ENCODE assay signal across 8 mouse cellular contexts in genomic region chr2:78048030-78048705, GRCm38 (mm10).
DNase-seq lines count a peak whose midpoint lies in the region; ATAC-seq and TF ChIP-seq lines count a peak whose summit lies in the region.

No protein-coding gene starts in this region.

- H3K4me3 ChIP-seq in neural tube, embryonic 11.5 days (ENCODE audit: low read depth, low read length), result no peak overlapping the region
- no peak overlapping the region for H3K4me3 ChIP-seq in liver, embryonic 14.5 days (ENCODE audit: insufficient read depth in 1 of 2, low read depth in 2 of 2, low read length in 2 of 2)
- peak overlapping the region; percentile 31; the same call in 1 of the 2 replicates for H3K4me3 ChIP-seq in stomach, postnatal 0 days (ENCODE audit: low read depth, low read length)

- 48% methylated on average over 11 of the region's 11 CpGs for WGBS in neural tube, embryonic 11.5 days
- WGBS in liver, embryonic 14.5 days (ENCODE audit: insufficient replicate concordance), result 39% methylated on average over 11 of the region's 11 CpGs
- WGBS in stomach, postnatal 0 days, result 37% methylated on average over 11 of the region's 11 CpGs

- no peaks in the 10 kb centered on the region for H3K9me3 ChIP-seq in neural tube, embryonic 11.5 days (ENCODE audit: control insufficient read depth, low read length)
- H3K9me3 ChIP-seq in liver, embryonic 14.5 days (ENCODE audit: control insufficient read depth, low read length), result no peaks in the 10 kb centered on the region
- no peaks in the 10 kb centered on the region for H3K9me3 ChIP-seq in stomach, postnatal 0 days (ENCODE audit: control insufficient read depth, low read length)

- TF ChIP-seq EP300 in liver, embryonic 14.5 days (IDR thresholded peaks at IDR 0.05; ENCODE audit: low read depth), result no peak
- no peak for TF ChIP-seq EP300 in stomach, postnatal 0 days (optimal IDR thresholded peaks at IDR 0.05)

- H3K4me2 ChIP-seq in neural tube, embryonic 11.5 days (ENCODE audit: low read depth), result no peak overlapping the region; the same call in 1 of the 2 replicates
- H3K4me2 ChIP-seq in liver, embryonic 14.5 days (ENCODE audit: low read depth), result no peak overlapping the region; the same call in 1 of the 2 replicates
- peak overlapping the region; percentile 58 for H3K4me2 ChIP-seq in stomach, postnatal 0 days (replicated peaks; ENCODE audit: low read depth)

- H3K27ac ChIP-seq in neural tube, embryonic 11.5 days (ENCODE audit: low read depth, low read length), result no peak overlapping the region
- H3K27ac ChIP-seq in liver, embryonic 14.5 days, result no peak overlapping the region
- no peak overlapping the region for H3K27ac ChIP-seq in stomach, postnatal 0 days (replicated peaks)

- no peaks in the 10 kb centered on the region for H3K36me3 ChIP-seq in neural tube, embryonic 11.5 days (ENCODE audit: control insufficient read depth, insufficient read depth, low read length)
- no peaks in the 10 kb centered on the region for H3K36me3 ChIP-seq in liver, embryonic 14.5 days (replicated peaks; ENCODE audit: control insufficient read depth, insufficient read depth, low read depth)
- H3K36me3 ChIP-seq in stomach, postnatal 0 days (ENCODE audit: control insufficient read depth, insufficient read depth, low read length), result no peaks in the 10 kb centered on the region

- ATAC-seq in neural tube, embryonic 11.5 days (ENCODE audit: insufficient read depth, low FRiP score, low TSS enrichment), result peak; percentile 24; the same call in 1 of the 2 replicates
- 0 out of 2 replicates have a peak, but pooled peaks have one; percentile 13 for ATAC-seq in granulocyte monocyte progenitor cell, adult 5-6 weeks (replicated peaks; ENCODE audit: poor library complexity, severe bottlenecking)
- no peak for ATAC-seq in liver, embryonic 14.5 days (ENCODE audit: insufficient read depth)
- peak; percentile 61; the same call in 1 of the 2 replicates for ATAC-seq in stomach, postnatal 0 days (ENCODE audit: low FRiP score, low TSS enrichment)

- peak; percentile 52; the same call in 1 of the 2 replicates for TF ChIP-seq CTCF in liver, embryonic 14.5 days (IDR thresholded peaks at IDR 0.05; ENCODE audit: low read depth)
- TF ChIP-seq CTCF in stomach, postnatal 0 days (IDR thresholded peaks at IDR 0.05; ENCODE audit: low read depth), result peak; percentile 84

- no peaks in the 10 kb centered on the region for H3K4me1 ChIP-seq in neural tube, embryonic 11.5 days (ENCODE audit: control insufficient read depth, insufficient read depth, low read length)
- no peaks in the 10 kb centered on the region for H3K4me1 ChIP-seq in liver, embryonic 14.5 days (replicated peaks; ENCODE audit: control insufficient read depth in 2 of 2, insufficient read depth in 2 of 2, low read length in 1 of 2)
- H3K4me1 ChIP-seq in stomach, postnatal 0 days (replicated peaks; ENCODE audit: control insufficient read depth, insufficient read depth), result no peaks in the 10 kb centered on the region

- H3K9ac ChIP-seq in neural tube, embryonic 11.5 days (ENCODE audit: low read length), result no peak overlapping the region
- no peak overlapping the region for H3K9ac ChIP-seq in liver, embryonic 14.5 days (replicated peaks)
- H3K9ac ChIP-seq in stomach, postnatal 0 days (ENCODE audit: low read length), result no peak overlapping the region

- DNase-seq in cerebellum, adult 11 months, result peak; percentile 12
- no peak for DNase-seq in cerebellum, postnatal 4 days (ENCODE audit: low spot score in 2 of 2)
- DNase-seq in neural tube, embryonic 11.5 days (ENCODE audit: low spot score), result peak; percentile 35
- no peak for DNase-seq in neural tube, embryonic 10.5 days (ENCODE audit: extremely low spot score, low spot score)
- no peak for DNase-seq in liver, embryonic 14.5 days (ENCODE audit: low read depth in 3 of 3, low spot score in 3 of 3)
- DNase-seq in stomach, postnatal 0 days (ENCODE audit: low spot score), result no peak
- DNase-seq in gastrocnemius, adult 8-10 months (ENCODE audit: low spot score in 2 of 2), result no peak

- H3K27me3 ChIP-seq in neural tube, embryonic 11.5 days (ENCODE audit: control insufficient read depth, insufficient read depth, low read length), result no peaks in the 10 kb centered on the region
- H3K27me3 ChIP-seq in liver, embryonic 14.5 days (ENCODE audit: control insufficient read depth, insufficient read depth, low read length), result no peaks in the 10 kb centered on the region
- no peaks in the 10 kb centered on the region for H3K27me3 ChIP-seq in stomach, postnatal 0 days (ENCODE audit: control insufficient read depth, insufficient read depth, low read length)

Comparison
In these comparisons a context has a peak if more than half of its experiments do, and no peak if none do; other contexts are left out.
1. DNase-seq: peak in cerebellum, adult 11 months (single experiment) and neural tube, embryonic 11.5 days (single experiment); none in cerebellum, postnatal 4 days (0 of 2), neural tube, embryonic 10.5 days (single experiment), liver, embryonic 14.5 days (0 of 3), stomach, postnatal 0 days (single experiment) and gastrocnemius, adult 8-10 months (0 of 2).